Mouse (Mus musculus) ES-E14 (cell line): ENCODE data around the gene Fbxo6.

ENCODE experiments used
- CHD2 ChIP-seq: IDR thresholded peaks from 2 replicates; pipeline ENCODE4 v1.6.1; 2014; ENCODE audit warnings: mild to moderate bottlenecking, low read depth, low read length, inconsistent platforms
- HCFC1 ChIP-seq: IDR thresholded peaks from 2 replicates; pipeline ENCODE4 v1.6.1; 2012; ENCODE audit warnings: low read length, inconsistent platforms, borderline replicate concordance; ENCODE audit not compliant: insufficient read depth
- ZC3H11A ChIP-seq: IDR thresholded peaks from 2 replicates; pipeline ENCODE4 v1.6.1; 2012; ENCODE audit warnings: low read depth, mild to moderate bottlenecking, inconsistent platforms, low read length, borderline replicate concordance

DNA sequence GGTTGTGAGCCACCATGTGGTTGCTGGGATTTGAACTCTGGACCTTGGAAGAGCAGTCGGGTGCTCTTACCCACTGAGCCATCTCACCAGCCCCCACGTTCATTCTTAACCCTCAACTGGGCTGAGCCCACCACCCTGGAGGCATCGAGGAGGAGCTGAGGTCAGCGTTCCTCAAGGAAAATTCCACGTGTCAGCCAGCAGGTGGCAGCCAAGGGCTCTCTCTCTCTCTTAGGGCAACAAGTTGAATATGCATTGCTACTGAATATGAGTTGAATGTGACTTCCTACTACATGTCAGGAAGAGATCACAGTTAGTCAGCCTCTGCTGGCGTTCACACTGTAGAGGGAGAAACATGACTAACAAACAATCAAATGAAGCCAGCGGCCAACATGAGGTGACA lies 16.3 kb upstream of the Fbxo6 start:
- TF ChIP-seq ZC3H11A (no peak), HCFC1 (no peak), CHD2 (no peak)
